Mouse (Mus musculus): ENCODE measurements around the gene Dner.
"Not testable (repeated sequence)": the region's sequence is repeated elsewhere in the genome, so short reads cannot be mapped to it uniquely, and the experiment has no call there.

Gene Dner

DNA sequence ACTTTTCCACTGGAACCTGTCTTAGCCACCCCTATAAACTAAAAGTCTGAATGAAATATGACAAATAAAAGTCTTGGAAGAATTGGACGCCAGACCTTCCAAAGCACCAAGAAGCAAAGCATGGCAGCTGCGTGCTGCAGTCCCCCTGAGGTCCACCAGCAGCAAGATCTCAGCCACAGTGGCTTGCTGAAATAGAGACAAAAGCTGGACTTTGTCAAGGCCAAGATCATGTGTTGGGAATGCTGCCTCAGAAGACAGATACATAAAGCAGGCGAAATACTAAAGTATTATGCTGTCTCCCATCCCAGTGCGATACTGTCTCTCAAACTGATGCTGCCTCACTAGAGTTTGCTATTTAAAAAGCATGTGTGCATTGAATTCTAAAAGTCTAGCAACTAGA, 296.9 kb downstream of the Dner start:
- DNase-seq (ENCODE audit: low spot score in 2 of 2), result no peak

- no peak for DNase-seq (ENCODE audit: low spot score in 2 of 2)
These were observed 299.2 kb downstream of the Dner start for GRCm38 (mm10) chr1:84396787-84397186.

- DNase-seq (ENCODE audit: low spot score in 2 of 2), result no peak
These were observed 300.1 kb downstream of the Dner start for GRCm38 (mm10) chr1:84395928-84396327.

DNA sequence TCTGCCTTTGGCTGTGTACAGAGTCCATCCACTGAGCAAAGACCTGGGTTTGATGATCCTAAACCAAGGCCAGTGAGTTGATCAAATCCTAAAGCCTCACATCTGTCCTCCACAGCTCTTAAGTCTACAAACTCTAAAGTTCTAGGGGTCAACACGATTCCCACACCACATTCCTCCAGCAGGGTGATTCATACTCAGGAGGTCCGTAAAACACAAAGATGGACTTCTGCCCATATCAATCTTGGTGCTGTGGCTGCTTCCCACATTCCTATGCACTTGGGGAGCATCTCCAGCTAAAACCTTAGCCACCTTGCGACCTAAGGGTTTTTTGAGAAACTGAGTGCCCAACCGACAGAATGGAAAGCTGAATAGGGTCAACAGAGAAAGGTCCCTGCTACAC, 305.1 kb downstream of the Dner start:
- no peak for DNase-seq (ENCODE audit: low spot score in 2 of 2)

DNA sequence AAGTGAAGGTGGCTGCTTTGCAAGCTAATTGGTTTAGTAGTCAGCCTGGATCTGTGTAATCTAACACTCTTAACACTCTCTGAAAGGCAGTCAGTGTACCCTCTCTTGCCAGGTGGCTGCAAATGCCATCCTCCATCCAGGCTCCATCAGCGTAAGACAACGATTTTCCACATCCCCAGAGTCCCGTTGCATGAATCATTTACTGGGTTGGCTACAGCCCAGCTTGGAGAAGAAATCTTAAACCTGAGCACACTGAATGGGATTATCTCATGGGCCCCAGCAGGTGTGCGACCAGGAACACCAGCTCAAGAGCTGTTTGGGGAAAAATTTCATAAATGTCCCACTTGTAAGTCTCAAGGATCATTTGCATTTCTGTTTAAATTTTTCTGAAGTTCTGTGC, 308.4 kb downstream of the Dner start:
- no peak for DNase-seq (ENCODE audit: low spot score in 2 of 2)

GRCm38 (mm10) chr1:84386481-84387146, 309.4 kb downstream of the Dner start:
- DNase-seq (ENCODE audit: low spot score in 2 of 2), result no peak

GRCm38 (mm10) chr1:84382709-84383108, 313.3 kb downstream of the Dner start:
- no peak for DNase-seq (ENCODE audit: low spot score in 2 of 2)

GRCm38 (mm10) chr1:84382064-84382463, 314.0 kb downstream of the Dner start:
- DNase-seq (ENCODE audit: low spot score in 2 of 2), result no peak

DNA sequence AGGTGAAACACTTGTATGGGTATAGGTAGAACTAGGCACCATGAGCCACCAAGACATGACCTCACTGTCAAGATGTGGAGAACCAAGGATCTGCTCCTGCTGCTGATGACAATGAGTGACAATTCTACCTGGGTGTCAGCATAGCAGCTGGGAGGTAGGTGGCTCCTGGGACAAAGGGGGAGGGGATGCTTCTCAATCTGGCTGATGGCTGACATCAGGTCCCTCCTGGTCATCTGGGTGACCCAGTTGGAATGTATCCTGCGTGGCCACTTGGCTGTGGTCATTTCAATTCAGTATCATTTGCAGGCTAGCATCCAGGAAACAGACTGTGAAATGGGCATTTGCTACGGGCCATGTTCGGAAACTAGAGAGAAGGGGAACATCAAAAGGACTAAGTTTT, 315.1 kb downstream of the Dner start:
- DNase-seq (ENCODE audit: low spot score in 2 of 2), result no peak

DNA sequence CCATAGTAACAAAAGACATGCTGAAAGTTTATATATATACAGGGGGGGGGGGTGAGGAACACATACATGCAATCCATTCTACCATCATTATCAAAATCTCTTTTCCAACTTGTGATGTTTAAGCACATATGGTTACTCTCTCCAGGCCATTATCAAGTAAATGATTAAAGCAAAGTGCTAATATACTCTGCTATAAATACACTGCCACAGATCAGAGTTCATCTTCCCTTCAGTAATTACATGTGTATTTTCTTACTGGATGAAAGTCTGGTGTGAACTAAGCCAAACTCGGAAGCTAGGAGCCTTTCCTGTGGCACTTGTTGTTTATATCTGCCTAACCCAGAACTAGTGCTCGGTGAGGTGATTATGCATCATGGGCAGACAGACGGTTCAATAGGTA, 328.3 kb downstream of the Dner start:
- no peak for DNase-seq (ENCODE audit: low spot score in 2 of 2)

DNA sequence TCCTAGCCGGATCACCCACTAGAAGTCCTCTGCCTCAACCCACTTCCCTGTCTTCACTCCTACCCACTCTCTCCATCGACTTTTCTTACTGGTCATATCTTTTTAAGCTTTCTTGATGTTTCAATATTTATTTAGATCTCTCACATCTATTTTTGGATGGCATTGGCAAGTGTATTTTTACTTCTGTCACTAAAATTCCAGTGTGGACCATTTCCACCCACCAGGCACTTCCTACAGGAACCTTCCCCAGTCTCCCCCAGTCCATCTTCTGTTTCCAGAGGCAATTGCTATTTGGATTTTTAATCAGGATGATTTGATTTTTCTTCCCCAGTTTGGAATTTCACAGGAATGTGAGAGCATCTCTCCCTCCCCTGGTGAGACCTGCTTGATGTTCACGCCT, 329.5 kb downstream of the Dner start:
- DNase-seq (ENCODE audit: low spot score in 2 of 2), result no peak

DNA sequence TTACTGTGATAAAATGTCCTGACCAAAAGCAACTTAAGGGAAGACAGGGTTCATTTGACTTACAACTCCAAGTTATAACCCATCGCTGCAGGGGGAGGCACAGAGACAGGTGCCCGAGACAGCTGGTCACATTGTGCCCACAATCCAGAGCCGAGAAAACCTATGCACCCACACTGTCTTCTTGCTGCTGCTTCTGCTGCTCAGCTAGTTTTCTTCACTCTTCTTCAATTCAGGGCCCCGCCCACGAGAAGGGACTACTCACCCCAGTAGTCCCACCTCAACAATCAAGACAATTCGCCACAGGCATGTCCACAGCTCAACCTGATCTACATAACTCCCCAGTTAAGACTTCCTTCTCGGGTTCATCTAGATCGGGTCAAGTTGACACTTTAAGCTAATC, 332.1 kb downstream of the Dner start, which contains the start of gene Pid1:
Pid1 (minus strand) TSS at position 214 of the 400 bp plus-strand sequence.
- no peak for DNase-seq (ENCODE audit: low spot score in 2 of 2)

DNA sequence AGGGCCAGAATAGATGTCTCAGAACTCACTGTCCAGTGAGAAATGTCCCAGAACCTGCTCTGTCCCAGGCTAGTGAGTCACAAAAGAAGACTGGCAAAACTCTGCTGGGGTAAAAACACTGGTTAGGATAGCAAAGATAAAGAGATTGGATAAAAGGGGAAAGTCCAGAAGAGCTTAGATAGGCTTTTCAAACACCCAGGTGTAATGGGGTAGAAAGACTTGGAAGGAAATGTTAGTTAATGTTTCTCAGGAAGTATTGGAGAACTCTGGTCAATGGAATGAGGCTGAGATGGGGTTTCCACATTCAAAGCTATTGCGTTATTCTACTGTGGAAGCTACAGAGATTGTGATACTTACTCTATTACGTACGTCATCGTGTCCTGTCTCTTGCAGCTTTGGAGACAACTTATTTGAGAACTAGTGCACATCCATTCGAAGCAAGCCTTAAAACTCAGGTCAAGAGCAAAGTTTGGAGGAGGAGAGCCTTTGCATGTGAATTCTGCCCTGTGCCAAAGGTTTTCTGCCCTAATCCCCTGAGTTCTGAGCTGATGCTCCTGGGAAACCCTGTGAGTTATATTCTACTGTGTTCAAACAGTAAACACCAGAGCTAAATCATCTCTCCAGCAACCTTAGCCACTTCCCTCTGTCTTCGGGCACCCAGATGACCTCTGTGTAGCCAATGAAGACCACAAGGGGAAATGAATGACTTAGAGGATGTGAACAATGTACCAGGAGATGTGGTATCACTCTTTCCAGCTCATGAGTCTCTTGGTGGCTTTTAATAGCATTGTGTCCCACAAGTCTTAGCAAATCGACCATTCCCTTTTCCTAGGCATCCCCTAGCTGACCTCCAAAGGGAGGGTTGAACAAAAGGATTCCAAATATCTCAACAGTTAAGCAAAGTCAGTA, 333.1 kb downstream of the Dner start:
- DNase-seq (ENCODE audit: low spot score in 2 of 2), result no peak

DNA sequence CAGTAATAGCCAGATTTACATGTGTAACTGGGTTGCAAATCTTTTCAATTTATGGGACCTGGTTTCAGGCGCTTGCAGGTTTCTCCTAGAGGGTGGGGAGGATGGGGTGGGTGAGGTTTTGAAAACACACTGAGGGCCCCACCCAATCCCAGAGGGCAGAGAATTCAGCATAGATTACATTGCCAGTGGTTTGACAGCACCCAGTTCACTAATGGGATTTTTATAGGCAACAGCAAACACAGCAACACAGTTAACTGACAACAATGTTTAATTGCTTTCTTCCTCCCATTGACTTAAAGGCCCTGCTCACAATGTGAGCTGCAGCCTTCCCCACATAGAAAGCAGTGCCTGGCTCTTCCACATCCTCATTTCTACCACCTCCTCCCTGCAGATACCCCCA, 333.8 kb downstream of the Dner start:
- DNase-seq (ENCODE audit: low spot score in 2 of 2), result no peak

DNA sequence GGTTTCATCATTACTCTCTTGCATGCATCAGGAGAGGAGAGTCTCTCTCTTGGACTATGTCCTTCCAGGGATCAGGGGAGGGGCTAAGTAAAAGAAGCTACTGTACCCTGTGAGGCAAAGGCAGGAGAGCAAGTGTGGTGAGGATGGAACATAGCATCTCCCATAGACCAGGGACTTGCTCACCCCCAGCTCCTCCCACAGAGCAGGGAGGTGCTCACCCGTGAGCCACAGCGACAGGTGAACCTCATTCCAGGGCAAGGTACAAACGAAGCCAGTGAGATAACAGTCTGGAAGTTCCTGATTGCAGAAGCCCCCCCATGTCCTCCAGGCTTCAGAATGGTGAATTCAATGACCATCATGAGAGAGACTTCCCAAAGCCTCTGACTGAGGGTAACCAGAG, 334.6 kb downstream of the Dner start:
- no peak for DNase-seq (ENCODE audit: low spot score in 2 of 2)

DNA sequence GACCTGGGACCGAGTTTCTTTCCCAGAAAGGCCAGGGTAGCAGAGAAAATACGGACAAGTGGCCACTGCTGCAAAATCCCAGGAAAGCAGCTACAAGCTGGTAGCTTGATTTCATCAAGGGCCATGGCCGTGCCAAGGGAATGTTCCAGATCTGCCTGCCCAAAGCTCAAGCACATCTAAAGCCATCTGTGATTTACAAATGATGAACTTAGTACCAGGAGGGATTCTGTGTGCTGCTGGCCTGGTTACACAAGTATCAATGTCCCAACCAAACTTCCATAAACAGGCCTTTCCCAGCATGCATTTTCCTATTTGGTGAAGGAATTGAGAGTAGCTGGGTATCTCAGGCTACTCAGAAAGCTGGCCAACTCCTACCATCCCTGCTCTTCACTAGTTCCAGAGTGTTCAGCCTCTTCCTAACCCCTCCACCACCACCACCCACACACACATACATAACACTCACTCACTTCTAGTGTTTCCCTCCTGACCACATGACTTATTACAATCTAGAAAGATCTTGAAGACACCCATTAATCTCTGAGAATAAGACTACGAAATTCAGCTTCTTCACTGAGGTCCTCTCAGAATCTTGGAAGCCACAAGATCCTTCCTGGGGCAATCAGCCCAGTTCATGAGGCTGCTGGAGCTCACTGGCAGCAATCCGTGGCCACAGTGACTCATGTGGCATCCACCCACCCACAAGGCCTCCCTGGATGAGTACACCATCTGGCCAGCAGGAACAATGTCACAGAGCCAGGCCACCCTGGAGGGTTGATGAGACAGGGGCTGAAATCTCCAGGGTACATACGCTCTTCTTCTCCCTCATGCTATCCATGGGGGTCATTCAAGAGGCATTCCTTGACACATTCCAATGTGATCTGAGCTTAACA, 336.2 kb downstream of the Dner start:
- DNase-seq (ENCODE audit: low spot score in 2 of 2), result no peak

DNA sequence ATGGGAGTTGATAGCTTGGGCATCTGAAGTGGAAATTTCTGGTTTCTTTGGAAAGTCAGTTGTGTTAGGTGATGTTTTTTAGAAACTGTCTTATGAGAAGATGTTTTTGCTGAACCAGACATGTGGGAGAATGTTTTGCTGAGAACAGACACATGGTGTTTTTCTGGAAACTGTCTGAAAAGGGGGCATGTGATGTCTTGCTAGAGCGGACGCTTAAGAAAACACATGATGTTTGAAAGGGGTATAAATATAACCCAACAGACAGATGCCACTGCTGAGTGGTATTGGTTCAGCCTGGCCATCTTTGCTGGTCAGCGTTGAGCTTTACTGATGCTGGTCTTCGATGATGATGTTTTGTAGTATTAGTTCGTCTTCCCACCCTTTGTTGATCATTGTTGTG, 338.8 kb downstream of the Dner start:
- no peak for DNase-seq (ENCODE audit: low spot score in 2 of 2)

GRCm38 (mm10) chr1:84350262-84350661, 345.8 kb downstream of the Dner start:
- no peak for DNase-seq (ENCODE audit: low spot score in 2 of 2)

GRCm38 (mm10) chr1:84347796-84348476, 348.1 kb downstream of the Dner start:
- no peak for DNase-seq (ENCODE audit: low spot score in 2 of 2)

DNA sequence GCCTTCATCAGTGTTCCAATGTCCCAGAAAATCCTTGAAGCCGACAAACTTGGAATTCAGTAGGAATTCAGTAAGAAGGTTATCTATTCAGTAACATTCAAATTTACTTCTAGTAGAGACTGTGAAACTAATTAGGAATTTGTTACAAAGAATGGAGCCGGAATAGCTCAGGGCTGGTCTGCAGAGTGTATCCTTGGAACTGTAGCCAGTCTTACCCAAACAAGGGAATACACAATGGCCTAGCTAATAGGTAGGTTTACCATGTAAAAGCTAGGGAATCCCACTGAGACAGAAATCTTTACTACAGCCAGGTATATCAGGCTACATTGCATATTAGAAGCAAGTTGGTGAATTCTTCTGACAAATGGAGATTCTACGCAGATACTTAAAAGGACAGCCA, 363.2 kb downstream of the Dner start:
- DNase-seq (ENCODE audit: low spot score in 2 of 2), result not testable (repeated sequence)

DNA sequence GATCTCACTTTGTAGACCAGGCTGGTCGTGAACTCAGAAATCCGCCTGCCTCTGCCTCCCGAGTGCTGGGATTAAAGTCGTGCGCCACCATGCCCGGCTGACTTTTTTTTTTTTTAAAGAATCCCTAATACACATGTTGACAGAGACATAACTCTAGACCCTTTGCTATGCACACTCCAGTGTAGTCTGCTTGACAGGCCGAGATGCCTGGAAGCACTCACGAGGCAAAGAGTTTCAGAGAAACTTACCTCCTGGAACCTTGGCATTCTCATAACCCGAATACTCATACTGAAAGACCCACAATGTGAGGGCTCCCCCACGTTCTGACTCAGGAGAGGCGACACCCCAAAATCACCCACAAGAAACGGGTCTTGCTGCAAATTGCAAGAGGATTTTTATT, 364.2 kb downstream of the Dner start:
- not testable (repeated sequence) for DNase-seq (ENCODE audit: low spot score in 2 of 2)

DNA sequence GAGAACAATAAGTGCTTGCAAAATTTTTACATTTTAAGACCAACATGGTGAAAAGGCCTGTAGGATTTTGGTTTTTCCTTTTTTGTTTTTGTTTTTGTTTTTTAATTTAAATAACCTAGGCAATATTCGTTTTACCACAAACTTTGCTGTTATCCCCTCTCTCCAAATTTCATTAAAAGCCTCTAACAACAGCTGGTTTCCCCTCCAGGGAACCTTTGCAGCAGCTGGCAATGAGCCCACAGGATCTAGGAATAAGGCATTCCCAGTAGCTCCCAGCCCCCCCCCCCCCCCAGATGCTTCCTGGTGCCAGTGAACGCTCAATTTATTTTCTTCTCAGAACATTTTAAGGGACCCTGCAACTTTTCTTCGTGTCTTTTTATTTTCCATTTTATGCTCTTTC, 370.7 kb downstream of the Dner start:
- DNase-seq (ENCODE audit: low spot score in 2 of 2), result no peak

All from thymus, postnatal 10 days (tissue).